ENCODE assay signal across 8 mouse cellular contexts in the genomic region with DNA sequence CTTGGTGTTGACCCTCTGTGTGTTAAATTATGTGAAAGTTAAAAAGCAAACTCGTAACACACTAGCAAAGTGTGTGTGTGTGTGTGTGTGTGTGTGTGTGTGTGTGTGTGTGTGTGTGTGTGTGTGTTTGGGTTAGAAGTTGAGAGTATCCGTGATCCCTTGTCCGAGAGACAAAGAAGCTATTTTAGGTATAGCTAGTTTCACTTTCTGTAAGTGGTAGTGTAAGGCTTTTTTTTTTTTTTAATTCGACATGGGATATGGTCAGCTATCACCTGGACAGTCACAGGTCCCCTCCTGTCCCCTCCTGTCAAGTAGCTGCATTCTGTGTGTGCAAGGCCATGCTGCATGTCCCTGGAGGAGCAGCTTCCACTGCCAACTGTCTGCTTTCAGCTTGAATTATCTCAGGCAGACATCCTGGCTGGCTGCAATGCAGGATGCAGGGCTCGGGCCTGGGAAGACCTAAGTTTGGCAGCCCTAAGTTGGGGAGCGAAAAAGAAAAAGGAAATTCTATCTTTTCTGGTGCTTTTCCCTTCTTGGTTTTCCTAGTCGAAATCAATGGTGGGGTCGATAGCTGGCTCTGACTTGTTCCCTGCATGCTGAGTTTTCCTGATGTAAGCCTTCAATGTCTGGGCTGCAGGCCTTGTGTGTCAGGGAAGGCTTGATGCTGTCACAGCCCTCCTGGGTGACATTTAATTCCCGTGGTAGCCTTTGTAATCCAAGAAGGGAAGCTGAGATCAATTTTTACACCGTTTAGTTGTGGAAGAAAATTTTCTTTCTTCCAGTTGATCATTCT.
DNase-seq lines count a peak whose midpoint lies in the region; ATAC-seq and TF ChIP-seq lines count a peak whose summit lies in the region.

No protein-coding gene starts in this region.

- ATAC-seq in megakaryocyte, adult 5-6 weeks (ENCODE audit: poor library complexity, severe bottlenecking) = no peak
- peak; percentile 43 for ATAC-seq in inflammation-experienced regulatory T-cells, adult 6 months

- H3K27me3 ChIP-seq in megakaryocyte, embryonic 14.5 days (replicated peaks) = peaks cover 2% of the 10 kb centered on the region
- no peaks in the 10 kb centered on the region for H3K27me3 ChIP-seq in cerebellum, adult 2 months (ENCODE audit: control insufficient read depth, insufficient read depth, low read length)

- 12% methylated on average over 10 of the region's 10 CpGs for WGBS in cerebellum, adult 2 months

- intact Hi-C loops in gastrocnemius, postnatal 14 days (cut with DNase I; ENCODE audit: low total_unique reads) = no loop called here

- H3K4me1 ChIP-seq in megakaryocyte, embryonic 14.5 days = peaks cover 39% of the 10 kb centered on the region
- H3K4me1 ChIP-seq in cerebellum, adult 2 months (ENCODE audit: control insufficient read depth, insufficient read depth, low read length) = peaks cover 23% of the 10 kb centered on the region

- TF ChIP-seq POLR2A in cerebellum, adult 2 months (IDR thresholded peaks at IDR 0.05; ENCODE audit: borderline replicate concordance, insufficient read depth, low read length) = no peak

- peak overlapping the region; percentile 85 for H3K4me3 ChIP-seq in megakaryocyte, embryonic 14.5 days (replicated peaks)
- H3K4me3 ChIP-seq in cerebellum, adult 2 months (replicated peaks; ENCODE audit: insufficient read depth, low read depth, low read length) = peak overlapping the region; percentile 4

- H3K27ac ChIP-seq in cerebellum, adult 2 months (ENCODE audit: insufficient read depth, low read length) = peak overlapping the region; percentile 21

- no peaks in the 10 kb centered on the region for H3K9me3 ChIP-seq in megakaryocyte, embryonic 14.5 days

- TF ChIP-seq CTCF in cerebellum, adult 2 months (IDR thresholded peaks at IDR 0.05; ENCODE audit: borderline replicate concordance, insufficient read depth, low read depth, low read length) = no peak

- H3K36me3 ChIP-seq in megakaryocyte, embryonic 14.5 days (replicated peaks; ENCODE audit: low read length) = no peaks in the 10 kb centered on the region

- DNase-seq in cerebellum, adult 2 months = peak; percentile 73 to 84
- peak; percentile 32 for DNase-seq in gastrocnemius, postnatal 14 days
- peak; percentile 51 for DNase-seq in lung, postnatal 36 days
- no peak for DNase-seq in layer of hippocampus, adult 9-10 months (ENCODE audit: low spot score)
- DNase-seq in frontal cortex, postnatal 14 days (ENCODE audit: low spot score in 2 of 2) = no peak

Comparison
In these comparisons a context has a peak if more than half of its experiments do, and no peak if none do; other contexts are left out.
1. DNase-seq: peak in cerebellum, adult 2 months (2 of 2), gastrocnemius, postnatal 14 days (single experiment) and lung, postnatal 36 days (single experiment); none in layer of hippocampus, adult 9-10 months (single experiment) and frontal cortex, postnatal 14 days (0 of 2).